Mouse (Mus musculus): Measurements from ENCODE around the gene Scnn1g.

DNA sequence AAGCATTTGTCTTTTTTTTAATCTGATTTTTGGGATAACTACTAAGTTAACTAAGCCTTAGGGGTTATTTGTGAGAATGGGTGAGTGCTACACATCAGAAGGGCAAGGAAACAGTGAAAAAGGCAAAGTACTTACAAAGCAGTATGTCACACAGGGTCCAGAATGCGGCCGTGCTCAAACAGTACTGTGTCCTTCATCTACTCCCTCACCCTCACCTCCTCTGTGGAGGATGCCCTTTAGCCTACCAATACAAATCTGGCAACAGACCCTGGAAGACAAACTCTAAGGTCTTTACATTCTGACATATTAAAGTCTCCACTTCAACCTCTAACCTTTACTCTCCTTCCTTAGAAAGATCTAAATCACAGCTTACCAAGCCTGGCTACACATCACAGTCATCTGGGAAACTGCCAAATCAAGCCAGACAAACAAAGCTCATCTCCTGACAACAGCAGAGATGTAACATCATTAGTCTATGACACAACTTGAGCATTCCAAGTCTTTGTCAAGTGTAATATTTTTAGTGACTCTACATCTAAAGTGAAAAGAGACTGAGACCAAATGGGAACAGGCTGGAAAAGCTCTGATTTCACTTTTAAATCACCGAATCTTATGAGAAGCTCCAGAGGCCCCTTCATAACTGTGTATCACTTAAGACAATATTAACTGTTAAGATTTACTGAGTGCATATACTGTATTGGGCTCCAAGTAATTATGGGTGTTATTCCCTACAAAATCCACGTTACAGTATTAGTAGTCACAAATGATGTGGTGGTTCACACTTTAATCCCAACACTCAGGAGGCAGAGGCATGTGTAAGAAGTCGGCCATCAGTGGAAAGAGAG is 48.9 kb upstream of the Scnn1g start:
- TF ChIP-seq CTCF (IDR thresholded peaks at IDR 0.05; ENCODE audit: borderline replicate concordance, extremely low read depth, insufficient read depth, insufficient read length) = no peak
- no peak for TF ChIP-seq POLR2A (IDR thresholded peaks at IDR 0.05; ENCODE audit: borderline replicate concordance, extremely low read depth, insufficient read depth, insufficient read length, poor library complexity, severe bottlenecking)

Data from brain, embryonic 14.5 days (tissue).